Mouse (Mus musculus): ENCODE measurements around the gene Cct3.
A peak's percentile ranks its signal among the peaks of the same experiment; 100 is the strongest.
"Not testable (repeated sequence)": the region's sequence is repeated elsewhere in the genome, so short reads cannot be mapped to it uniquely, and the experiment has no call there.

Cct3 gene

GRCm38 (mm10) chr3:88291970-88292369, 4.9 kb upstream of the Cct3 start:
- no peak for DNase-seq (ENCODE audit: low spot score)

- DNase-seq (ENCODE audit: low spot score), result not testable (repeated sequence)
Observed at GRCm38 (mm10) chr3:88295272-88295671, 1.6 kb upstream of the Cct3 start.

GRCm38 (mm10) chr3:88296110-88296560, 781 bp upstream of the Cct3 start:
- DNase-seq (ENCODE audit: low spot score), result peak; percentile 69

GRCm38 (mm10) chr3:88297321-88297851, 470 bp downstream of the Cct3 start:
- DNase-seq (ENCODE audit: low spot score), result peak; percentile 53

GRCm38 (mm10) chr3:88299172-88299571, 2.3 kb downstream of the Cct3 start:
- no peak for DNase-seq (ENCODE audit: low spot score)

GRCm38 (mm10) chr3:88324951-88325405, 28.1 kb downstream of the Cct3 start, which contains the start of gene Glmp:
TSS of gene Glmp (plus strand) at chr3:88325023.
- DNase-seq (ENCODE audit: low spot score), result peak; percentile 66

- DNase-seq (ENCODE audit: low spot score), result no peak
Observed at GRCm38 (mm10) chr3:88328956-88329355, 32.0 kb downstream of the Cct3 start.

- peak; percentile 76 for DNase-seq (ENCODE audit: low spot score)
Observed at GRCm38 (mm10) chr3:88331282-88331681, 34.4 kb downstream of the Cct3 start.

GRCm38 (mm10) chr3:88334029-88334658, 37.2 kb downstream of the Cct3 start:
- peak; percentile 49 for DNase-seq (ENCODE audit: low spot score)

GRCm38 (mm10) chr3:88334902-88335435, 38.1 kb downstream of the Cct3 start:
- DNase-seq (ENCODE audit: low spot score), result peak; percentile 42

- DNase-seq (ENCODE audit: low spot score), result no peak
Observed at GRCm38 (mm10) chr3:88335436-88336053, 38.6 kb downstream of the Cct3 start.

- peak; percentile 93 for DNase-seq (ENCODE audit: low spot score)
Observed at GRCm38 (mm10) chr3:88336058-88337013, 39.4 kb downstream of the Cct3 start, which contains the start of the genes Tmem79 and Smg5. TSS of gene Tmem79 (minus strand) at chr3:88336148. TSS of gene Smg5 (plus strand) at chr3:88336260.

- DNase-seq (ENCODE audit: low spot score), result peak; percentile 60
Observed at GRCm38 (mm10) chr3:88337367-88338020, 40.6 kb downstream of the Cct3 start.

- DNase-seq (ENCODE audit: low spot score), result peak; percentile 68
Observed at GRCm38 (mm10) chr3:88338316-88338715, 41.4 kb downstream of the Cct3 start.

GRCm38 (mm10) chr3:88339006-88339405, 42.1 kb downstream of the Cct3 start:
- DNase-seq (ENCODE audit: low spot score), result no peak

GRCm38 (mm10) chr3:88350732-88351131, 53.8 kb downstream of the Cct3 start:
- no peak for DNase-seq (ENCODE audit: low spot score)

GRCm38 (mm10) chr3:88352907-88353306, 56.0 kb downstream of the Cct3 start:
- no peak for DNase-seq (ENCODE audit: low spot score)

- DNase-seq (ENCODE audit: low spot score), result no peak
Observed at GRCm38 (mm10) chr3:88354396-88355165, 57.7 kb downstream of the Cct3 start.

GRCm38 (mm10) chr3:88359584-88359983, 62.7 kb downstream of the Cct3 start:
- DNase-seq (ENCODE audit: low spot score), result no peak

- no peak for DNase-seq (ENCODE audit: low spot score)
Observed at GRCm38 (mm10) chr3:88359989-88360388, 63.1 kb downstream of the Cct3 start.
